Mouse (Mus musculus): ENCODE measurements around the gene Pdpk1. TPM values are rescaled to one million over a fixed set of nuclear protein-coding genes. Genes with fewer than 3 reads are reported as not detected.
"Not testable (repeated sequence)": the region's sequence is repeated elsewhere in the genome, so short reads cannot be mapped to it uniquely, and the experiment has no call there.

Gene Pdpk1
- polyA plus RNA-seq, 1 experiment from 2014 or later, result 10.4 TPM

GRCm38 (mm10) chr17:24151890-24152563 lies 1.3 kb upstream of the Pdpk1 start:
- no peaks in the 10 kb centered on the region; the same call in 1 of the 2 replicates for H3K79me2 ChIP-seq (ENCODE audit: inconsistent target)
- WGBS (ENCODE audit: missing documents), result 5% methylated on average over 26 of the region's 26 CpGs
- no peak overlapping the region for H3K4me3 ChIP-seq (ENCODE audit: inconsistent target)
- H3K27ac ChIP-seq, result no peak overlapping the region
- H3K36me3 ChIP-seq (ENCODE audit: inconsistent target), result peaks cover 43% of the 10 kb centered on the region

GRCm38 (mm10) chr17:24151382-24151781 lies 658 bp upstream of the Pdpk1 start:
- 29% methylated on average over 7 of the region's 7 CpGs for WGBS (ENCODE audit: missing documents)
- H3K36me3 ChIP-seq (ENCODE audit: inconsistent target), result peaks cover 37% of the 10 kb centered on the region
- H3K4me3 ChIP-seq (ENCODE audit: inconsistent target), result no peak overlapping the region
- no peaks in the 10 kb centered on the region for H3K79me2 ChIP-seq (ENCODE audit: inconsistent target)
- no peak overlapping the region for H3K27ac ChIP-seq

DNA sequence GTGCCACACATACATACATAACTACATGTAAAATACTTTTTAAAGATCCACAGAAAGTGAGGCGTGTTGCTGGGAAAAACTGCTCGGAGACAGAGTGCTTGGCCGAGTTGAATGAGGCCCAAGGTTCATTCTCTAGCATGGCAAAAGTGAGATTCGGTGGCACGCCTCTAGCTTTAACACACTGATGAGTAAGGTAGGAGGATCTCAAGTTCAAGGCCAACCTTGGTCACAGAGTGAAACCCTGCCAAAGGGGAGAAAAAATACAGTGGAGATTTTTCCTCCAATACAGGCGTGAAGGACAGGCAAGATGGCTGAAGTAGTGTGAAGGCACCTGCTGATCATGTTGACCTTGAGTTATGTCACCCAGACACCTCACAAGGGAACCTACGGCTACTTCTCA lies 1.3 kb downstream of the Pdpk1 start:
- no peaks in the 10 kb centered on the region for H3K79me2 ChIP-seq (ENCODE audit: inconsistent target)
- peaks cover 17% of the 10 kb centered on the region for H3K36me3 ChIP-seq (ENCODE audit: inconsistent target)
- H3K27ac ChIP-seq, result no peak overlapping the region
- no peak overlapping the region for H3K4me3 ChIP-seq (ENCODE audit: inconsistent target)
- WGBS (ENCODE audit: missing documents), result 91% methylated on average over 7 of the region's 7 CpGs

- Histone ChIP-seq H3K27ac (no peak overlapping the region), H3K79me2 (ENCODE audit: inconsistent target) (peaks cover 31% of the 10 kb centered on the region), H3K4me3 (ENCODE audit: inconsistent target) (no peak overlapping the region), H3K36me3 (ENCODE audit: inconsistent target) (no peaks in the 10 kb centered on the region)
- 89% methylated on average over 2 of the region's 2 CpGs for WGBS (ENCODE audit: missing documents)
Measured at GRCm38 (mm10) chr17:24142897-24143296, 7.8 kb downstream of the Pdpk1 start.

GRCm38 (mm10) chr17:24141425-24141920 lies 9.3 kb downstream of the Pdpk1 start:
- 1% methylated on average over 37 of the region's 57 CpGs for WGBS (ENCODE audit: missing documents)
- 0 out of 2 replicates have a peak overlapping the region, but pooled peaks have one; percentile 24 for H3K27ac ChIP-seq
- H3K79me2 ChIP-seq (ENCODE audit: inconsistent target), result peaks cover 45% of the 10 kb centered on the region
- H3K36me3 ChIP-seq (ENCODE audit: inconsistent target), result no peaks in the 10 kb centered on the region
- H3K4me3 ChIP-seq (ENCODE audit: inconsistent target), result peak overlapping the region; percentile 51

GRCm38 (mm10) chr17:24140845-24141424 lies 9.8 kb downstream of the Pdpk1 start:
- under 1% methylated on average over 41 of the region's 43 CpGs for WGBS (ENCODE audit: missing documents)
- Histone ChIP-seq H3K4me3 (ENCODE audit: inconsistent target) (peak overlapping the region; percentile 74), H3K36me3 (ENCODE audit: inconsistent target) (no peaks in the 10 kb centered on the region), H3K27ac (peak overlapping the region; percentile 42), H3K79me2 (ENCODE audit: inconsistent target) (peaks cover 51% of the 10 kb centered on the region)

GRCm38 (mm10) chr17:24139968-24140367 lies 10.8 kb downstream of the Pdpk1 start:
- no peaks in the 10 kb centered on the region for H3K36me3 ChIP-seq (ENCODE audit: inconsistent target)
- peak overlapping the region; percentile 74 for H3K4me3 ChIP-seq (ENCODE audit: inconsistent target)
- WGBS (ENCODE audit: missing documents), result 33% methylated on average over 4 of the region's 4 CpGs
- H3K79me2 ChIP-seq (ENCODE audit: inconsistent target), result peaks cover 60% of the 10 kb centered on the region
- peak overlapping the region; percentile 42; the same call in 1 of the 2 replicates for H3K27ac ChIP-seq

GRCm38 (mm10) chr17:24139256-24139655 lies 11.5 kb downstream of the Pdpk1 start:
- peaks cover 67% of the 10 kb centered on the region for H3K79me2 ChIP-seq (ENCODE audit: inconsistent target)
- H3K4me3 ChIP-seq (ENCODE audit: inconsistent target), result no peak overlapping the region
- 76% methylated on average over 3 of the region's 3 CpGs for WGBS (ENCODE audit: missing documents)
- H3K27ac ChIP-seq, result no peak overlapping the region
- H3K36me3 ChIP-seq (ENCODE audit: inconsistent target), result no peaks in the 10 kb centered on the region

DNA sequence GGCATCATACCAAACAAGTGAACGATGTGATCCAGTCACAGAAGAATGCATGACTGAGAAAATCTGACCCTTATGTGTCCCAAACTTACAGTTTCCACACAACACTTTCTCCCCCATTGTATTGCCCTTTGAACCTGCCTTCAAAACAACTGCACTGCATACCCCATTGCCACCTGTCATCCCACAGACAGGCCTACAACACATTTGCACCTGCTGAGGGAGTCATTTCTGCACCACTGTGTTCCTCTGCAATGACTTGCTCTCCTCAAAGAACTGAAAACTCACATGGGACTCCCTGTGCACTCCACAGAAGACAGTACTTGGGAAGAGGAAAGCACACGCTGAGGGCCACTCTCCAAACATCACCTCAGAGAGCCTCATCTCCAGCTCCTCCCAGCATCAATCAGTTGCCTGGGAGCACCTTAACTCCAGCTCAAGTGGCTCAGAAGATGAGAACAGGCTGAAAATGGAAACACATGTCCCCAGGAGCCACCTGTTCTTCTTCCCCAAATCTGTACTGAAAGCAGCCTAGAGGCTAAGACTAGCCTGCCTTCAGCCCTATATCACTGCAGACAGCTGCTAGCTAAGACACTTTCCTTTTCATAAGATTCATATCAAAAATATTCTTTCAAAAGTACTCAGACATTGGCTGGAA lies 13.4 kb downstream of the Pdpk1 start:
- 95% methylated on average over 2 of the region's 2 CpGs for WGBS (ENCODE audit: missing documents)
- H3K79me2 ChIP-seq (ENCODE audit: inconsistent target), result peaks cover 86% of the 10 kb centered on the region
- no peak overlapping the region for H3K27ac ChIP-seq
- H3K36me3 ChIP-seq (ENCODE audit: inconsistent target), result no peaks in the 10 kb centered on the region
- no peak overlapping the region for H3K4me3 ChIP-seq (ENCODE audit: inconsistent target)

DNA sequence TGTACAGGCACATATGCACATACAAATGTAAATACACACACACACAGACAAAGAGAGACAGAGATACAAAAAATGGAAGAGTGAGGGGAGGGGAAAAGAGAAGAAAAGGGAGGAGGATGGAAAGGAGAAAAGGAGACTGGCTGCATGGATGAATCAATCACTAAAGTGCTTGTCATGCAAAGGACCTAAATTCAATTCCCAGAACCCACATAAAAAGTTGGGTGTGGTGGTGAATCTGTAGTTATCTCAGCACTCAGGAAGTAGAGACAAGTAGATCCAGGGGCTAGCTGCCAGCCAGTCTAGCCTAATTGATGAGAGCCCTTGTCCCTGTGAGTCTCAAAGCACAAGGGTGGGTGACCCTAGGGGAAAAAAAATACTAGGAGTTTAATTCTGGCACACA lies 16.7 kb downstream of the Pdpk1 start:
- Histone ChIP-seq H3K4me3 (ENCODE audit: inconsistent target) (no peak overlapping the region), H3K79me2 (ENCODE audit: inconsistent target) (peaks cover 100% of the 10 kb centered on the region), H3K27ac (no peak overlapping the region), H3K36me3 (ENCODE audit: inconsistent target) (no peaks in the 10 kb centered on the region)

GRCm38 (mm10) chr17:24132919-24133318 lies 17.8 kb downstream of the Pdpk1 start:
- 96% methylated on average over 4 of the region's 4 CpGs for WGBS (ENCODE audit: missing documents)
- H3K79me2 ChIP-seq (ENCODE audit: inconsistent target), result peaks cover 100% of the 10 kb centered on the region
- not testable (repeated sequence) for H3K4me3 ChIP-seq (ENCODE audit: inconsistent target); H3K27ac ChIP-seq; H3K36me3 ChIP-seq (ENCODE audit: inconsistent target)

DNA sequence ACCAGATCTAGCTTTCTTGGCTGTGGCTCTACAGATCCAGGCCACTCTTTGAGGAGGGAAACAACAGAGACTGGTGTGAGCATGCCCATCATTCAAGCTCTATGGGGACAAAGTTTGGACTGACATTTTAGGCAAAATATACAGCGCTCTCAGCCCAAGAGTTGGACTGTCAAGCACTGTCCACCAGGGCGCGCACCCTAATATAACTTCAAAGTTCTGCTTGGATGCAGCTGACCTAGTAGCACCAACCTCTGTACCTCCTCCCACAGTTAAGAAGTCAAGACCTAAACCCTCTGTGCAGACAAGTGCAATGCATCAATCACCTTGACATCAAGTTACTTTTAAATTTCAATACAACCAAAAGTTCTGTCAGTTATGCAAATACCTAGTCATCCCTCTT lies 19.2 kb downstream of the Pdpk1 start:
- WGBS (ENCODE audit: missing documents), result 92% methylated on average over 3 of the region's 3 CpGs
- Histone ChIP-seq H3K79me2 (ENCODE audit: inconsistent target) (peaks cover 100% of the 10 kb centered on the region), H3K27ac (no peak overlapping the region), H3K4me3 (ENCODE audit: inconsistent target) (no peak overlapping the region), H3K36me3 (ENCODE audit: inconsistent target) (no peaks in the 10 kb centered on the region)

DNA sequence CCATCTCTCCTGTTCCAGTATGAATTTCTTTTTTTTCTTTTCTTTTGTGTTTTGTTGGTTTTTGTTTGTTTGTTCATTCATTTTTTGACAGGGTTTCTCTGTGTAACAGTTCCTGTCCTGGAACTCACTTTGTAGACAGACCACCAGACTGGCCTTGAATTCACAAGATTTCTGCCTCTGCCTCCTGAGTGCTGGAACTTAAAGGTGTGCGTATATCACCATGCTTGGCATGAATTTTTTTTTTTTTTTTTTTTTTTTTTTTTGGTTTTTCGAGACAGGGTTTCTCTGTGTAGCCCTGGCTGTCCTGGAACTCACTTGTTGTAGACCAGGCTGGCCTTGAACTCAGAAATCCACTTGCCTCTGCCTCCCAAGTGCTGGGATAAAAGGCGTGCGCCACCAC lies 21.5 kb downstream of the Pdpk1 start:
- peaks cover 100% of the 10 kb centered on the region for H3K79me2 ChIP-seq (ENCODE audit: inconsistent target)
- H3K27ac ChIP-seq; H3K4me3 ChIP-seq (ENCODE audit: inconsistent target); H3K36me3 ChIP-seq (ENCODE audit: inconsistent target): not testable (repeated sequence)
- 93% methylated on average over 4 of the region's 4 CpGs for WGBS (ENCODE audit: missing documents)

GRCm38 (mm10) chr17:24127592-24127991 lies 23.1 kb downstream of the Pdpk1 start:
- H3K79me2 ChIP-seq (ENCODE audit: inconsistent target), result peaks cover 100% of the 10 kb centered on the region
- H3K27ac ChIP-seq, result no peak overlapping the region
- no peaks in the 10 kb centered on the region for H3K36me3 ChIP-seq (ENCODE audit: inconsistent target)
- H3K4me3 ChIP-seq (ENCODE audit: inconsistent target), result no peak overlapping the region
- WGBS (ENCODE audit: missing documents), result 50% methylated on average over 1 of the region's 1 CpGs

GRCm38 (mm10) chr17:24126801-24127200 lies 23.9 kb downstream of the Pdpk1 start:
- Histone ChIP-seq H3K79me2 (ENCODE audit: inconsistent target) (peaks cover 100% of the 10 kb centered on the region), H3K27ac (no peak overlapping the region), H3K36me3 (ENCODE audit: inconsistent target) (no peaks in the 10 kb centered on the region), H3K4me3 (ENCODE audit: inconsistent target) (no peak overlapping the region)
- 93% methylated on average over 3 of the region's 3 CpGs for WGBS (ENCODE audit: missing documents)
